Mouse (Mus musculus) hindbrain, embryonic 15.5 days (tissue): ENCODE data around the gene Proser2. TPM values are rescaled to one million over a fixed set of nuclear protein-coding genes. Genes with fewer than 3 reads are reported as not detected.

ENCODE experiments used
- ATAC-seq: fragments of 200-750 bp; cut with Nextera tagmentation; 2 replicates; pipeline ENCODE4 v1.8.0; 2017; ENCODE audit warnings: low read depth, moderate number of reproducible peaks, moderate TSS enrichment; ENCODE audit not compliant: low FRiP score
- H3K27ac ChIP-seq: fragments of 300-500 bp; sonication (generic); replicated peaks from 2 replicates; pipeline ENCODE4 v1.5.1; 2015; ENCODE audit warnings: mild to moderate bottlenecking, inconsistent platforms
- H3K27me3 ChIP-seq: fragments of 300-500 bp; sonication (generic); 2 replicates; pipeline ENCODE4 v1.6.1; 2015; ENCODE audit warnings: control low read depth, inconsistent platforms
- H3K36me3 ChIP-seq: fragments of 300-500 bp; sonication (generic); 2 replicates; pipeline ENCODE4 v1.6.1; 2015; ENCODE audit warnings: control low read depth, inconsistent platforms
- H3K4me1 ChIP-seq: fragments of 300-500 bp; sonication (generic); replicated peaks from 2 replicates; pipeline ENCODE4 v1.6.1; 2015; ENCODE audit warnings: control low read depth, inconsistent platforms
- H3K4me2 ChIP-seq: fragments of 300-500 bp; sonication (generic); 2 replicates; pipeline ENCODE4 v1.6.1; 2015; ENCODE audit warnings: moderate library complexity, mild to moderate bottlenecking, inconsistent platforms
- H3K4me3 ChIP-seq: fragments of 300-500 bp; sonication (generic); 2 replicates; pipeline ENCODE4 v1.5.1; 2015; ENCODE audit warnings: mild to moderate bottlenecking, inconsistent platforms
- H3K9ac ChIP-seq: fragments of 300-500 bp; sonication (generic); 2 replicates; pipeline ENCODE4 v1.6.1; 2015; ENCODE audit warnings: inconsistent platforms
- H3K9me3 ChIP-seq: fragments of 300-500 bp; sonication (generic); 2 replicates; pipeline ENCODE4 v1.6.1; 2016; ENCODE audit warnings: control low read depth, inconsistent platforms
- WGBS: fragments of 180-500 bp; shearing (Covaris S2); methylation state at CpG from one replicate; pipeline ENCODE4 v1.1.7; 2015; 5-methylcytosine and 5-hydroxymethylcytosine counted together
- polyA plus RNA-seq: library from polyadenylated mRNA; unstranded; fragments of >200 nt; fragmentation: Nextera tagmentation; extraction: Ambion mirVana; gene quantifications from 2 replicates; pipeline ENCODE4 v1.2.1, GENCODE M21; 2015

The Proser2 gene
- polyA plus RNA-seq, 1 experiment from 2014 or later = 10.1 TPM

GRCm38 (mm10) chr2:6157635-6158034 is 27.6 kb upstream of the Proser2 start:
- H3K4me2 ChIP-seq = no peak overlapping the region
- H3K27me3 ChIP-seq = no peaks in the 10 kb centered on the region
- H3K27ac ChIP-seq = no peak overlapping the region
- H3K4me3 ChIP-seq = no peak overlapping the region
- WGBS = 96% methylated on average over 7 of the region's 7 CpGs
- no peak for ATAC-seq
- H3K9ac ChIP-seq = no peak overlapping the region
- H3K36me3 ChIP-seq = no peaks in the 10 kb centered on the region
- no peaks in the 10 kb centered on the region for H3K9me3 ChIP-seq
- no peaks in the 10 kb centered on the region for H3K4me1 ChIP-seq

- Histone ChIP-seq H3K27me3 (no peaks in the 10 kb centered on the region), H3K4me1 (no peaks in the 10 kb centered on the region), H3K9me3 (no peaks in the 10 kb centered on the region), H3K27ac (no peak overlapping the region), H3K9ac (no peak overlapping the region), H3K4me3 (no peak overlapping the region), H3K4me2 (no peak overlapping the region), H3K36me3 (no peaks in the 10 kb centered on the region)
- ATAC-seq = no peak
- WGBS = 90% methylated on average over 4 of the region's 4 CpGs
Measured at GRCm38 (mm10) chr2:6157208-6157607, 27.2 kb upstream of the Proser2 start.

GRCm38 (mm10) chr2:6149801-6150200 is 19.8 kb upstream of the Proser2 start:
- H3K9ac ChIP-seq = no peak overlapping the region
- 93% methylated on average over 5 of the region's 5 CpGs for WGBS
- H3K27ac ChIP-seq = no peak overlapping the region
- no peaks in the 10 kb centered on the region for H3K27me3 ChIP-seq
- no peaks in the 10 kb centered on the region for H3K9me3 ChIP-seq
- no peak overlapping the region for H3K4me3 ChIP-seq
- H3K4me2 ChIP-seq = no peak overlapping the region
- H3K36me3 ChIP-seq = no peaks in the 10 kb centered on the region
- no peak for ATAC-seq
- no peaks in the 10 kb centered on the region for H3K4me1 ChIP-seq

GRCm38 (mm10) chr2:6146901-6147300 is 16.9 kb upstream of the Proser2 start:
- no peak overlapping the region for H3K27ac ChIP-seq
- H3K36me3 ChIP-seq = no peaks in the 10 kb centered on the region
- no peak overlapping the region for H3K4me2 ChIP-seq
- no peaks in the 10 kb centered on the region for H3K9me3 ChIP-seq
- 85% methylated on average over 7 of the region's 7 CpGs for WGBS
- H3K27me3 ChIP-seq = no peaks in the 10 kb centered on the region
- no peak overlapping the region for H3K4me3 ChIP-seq
- H3K4me1 ChIP-seq = no peaks in the 10 kb centered on the region
- H3K9ac ChIP-seq = no peak overlapping the region
- ATAC-seq = no peak

GRCm38 (mm10) chr2:6146257-6146656 is 16.2 kb upstream of the Proser2 start:
- 80% methylated on average over 4 of the region's 4 CpGs for WGBS
- H3K4me2 ChIP-seq = no peak overlapping the region

GRCm38 (mm10) chr2:6145611-6146010 is 15.6 kb upstream of the Proser2 start:
- no peak overlapping the region for H3K9ac ChIP-seq
- H3K27ac ChIP-seq = no peak overlapping the region
- H3K4me3 ChIP-seq = no peak overlapping the region
- H3K27me3 ChIP-seq = no peaks in the 10 kb centered on the region
- H3K4me1 ChIP-seq = no peaks in the 10 kb centered on the region
- WGBS = 81% methylated on average over 10 of the region's 10 CpGs
- no peak overlapping the region for H3K4me2 ChIP-seq
- H3K36me3 ChIP-seq = no peaks in the 10 kb centered on the region
- no peak for ATAC-seq
- H3K9me3 ChIP-seq = no peaks in the 10 kb centered on the region

More at GRCm38 (mm10) chr2:6146257-6146656, 16.2 kb upstream of the Proser2 start:
- Histone ChIP-seq H3K27ac (no peak overlapping the region), H3K36me3 (no peaks in the 10 kb centered on the region), H3K9me3 (no peaks in the 10 kb centered on the region), H3K27me3 (no peaks in the 10 kb centered on the region), H3K4me3 (no peak overlapping the region), H3K4me1 (no peaks in the 10 kb centered on the region), H3K9ac (no peak overlapping the region)
- no peak for ATAC-seq

- Histone ChIP-seq H3K36me3 (no peaks in the 10 kb centered on the region), H3K4me3 (no peak overlapping the region), H3K27me3 (no peaks in the 10 kb centered on the region), H3K9me3 (no peaks in the 10 kb centered on the region), H3K4me1 (no peaks in the 10 kb centered on the region), H3K4me2 (no peak overlapping the region), H3K27ac (no peak overlapping the region), H3K9ac (no peak overlapping the region)
- peak; percentile 21; the same call in 1 of the 2 replicates for ATAC-seq
- 65% methylated on average over 16 of the region's 16 CpGs for WGBS
Measured at GRCm38 (mm10) chr2:6142915-6143654, 13.1 kb upstream of the Proser2 start.

- H3K9me3 ChIP-seq = no peaks in the 10 kb centered on the region
- 84% methylated on average over 9 of the region's 9 CpGs for WGBS
- no peak overlapping the region for H3K9ac ChIP-seq
- H3K27ac ChIP-seq = no peak overlapping the region
- no peak overlapping the region for H3K4me3 ChIP-seq
- H3K36me3 ChIP-seq = no peaks in the 10 kb centered on the region
- no peaks in the 10 kb centered on the region for H3K4me1 ChIP-seq
- no peak for ATAC-seq
- H3K27me3 ChIP-seq = no peaks in the 10 kb centered on the region
- H3K4me2 ChIP-seq = no peak overlapping the region
Measured at GRCm38 (mm10) chr2:6140572-6141161, 10.7 kb upstream of the Proser2 start.

- Histone ChIP-seq H3K4me1 (0 out of 2 replicates have a peak, but pooled peaks cover 3% of the 10 kb centered on the region), H3K4me2 (no peak overlapping the region), H3K36me3 (no peaks in the 10 kb centered on the region), H3K27me3 (peaks cover 10% of the 10 kb centered on the region; the same call in 1 of the 2 replicates), H3K9ac (no peak overlapping the region), H3K27ac (no peak overlapping the region), H3K9me3 (no peaks in the 10 kb centered on the region), H3K4me3 (no peak overlapping the region)
- no peak for ATAC-seq
- 91% methylated on average over 19 of the region's 19 CpGs for WGBS
Measured at GRCm38 (mm10) chr2:6133871-6134270, 3.9 kb upstream of the Proser2 start.

GRCm38 (mm10) chr2:6128881-6129280 is 1.1 kb downstream of the Proser2 start:
- Histone ChIP-seq H3K27ac (no peak overlapping the region), H3K4me3 (peak overlapping the region; percentile 77), H3K9me3 (no peaks in the 10 kb centered on the region), H3K36me3 (no peaks in the 10 kb centered on the region), H3K4me2 (peak overlapping the region; percentile 95; the same call in 1 of the 2 replicates), H3K9ac (no peak overlapping the region), H3K27me3 (peaks cover 19% of the 10 kb centered on the region; the same call in 1 of the 2 replicates), H3K4me1 (0 out of 2 replicates have a peak, but pooled peaks cover 3% of the 10 kb centered on the region)
- 50% methylated on average over 8 of the region's 8 CpGs for WGBS
- ATAC-seq = no peak

GRCm38 (mm10) chr2:6128136-6128805 is 1.7 kb downstream of the Proser2 start:
- no peaks in the 10 kb centered on the region for H3K36me3 ChIP-seq
- WGBS = 86% methylated on average over 11 of the region's 11 CpGs
- H3K9me3 ChIP-seq = no peaks in the 10 kb centered on the region
- no peak overlapping the region; the same call in 1 of the 2 replicates for H3K4me3 ChIP-seq
- no peak overlapping the region for H3K27ac ChIP-seq
- peak overlapping the region; percentile 11; the same call in 1 of the 2 replicates for H3K4me2 ChIP-seq
- 0 out of 2 replicates have a peak, but pooled peaks cover 3% of the 10 kb centered on the region for H3K4me1 ChIP-seq
- no peak overlapping the region for H3K9ac ChIP-seq
- H3K27me3 ChIP-seq = peaks cover 19% of the 10 kb centered on the region; the same call in 1 of the 2 replicates
- no peak for ATAC-seq

- no peak for ATAC-seq
- Histone ChIP-seq H3K9me3 (no peaks in the 10 kb centered on the region), H3K36me3 (no peaks in the 10 kb centered on the region), H3K4me3 (no peak overlapping the region), H3K27ac (no peak overlapping the region), H3K27me3 (0 out of 2 replicates have a peak, but pooled peaks cover 4% of the 10 kb centered on the region), H3K9ac (no peak overlapping the region), H3K4me2 (no peak overlapping the region), H3K4me1 (no peaks in the 10 kb centered on the region)
- 88% methylated on average over 7 of the region's 7 CpGs for WGBS
Measured at GRCm38 (mm10) chr2:6123046-6123445, 7.0 kb downstream of the Proser2 start.
